Mouse (Mus musculus) lung, postnatal 0 days (tissue): ENCODE data around the gene Krt71. TPM values are rescaled to one million over a fixed set of nuclear protein-coding genes. Genes with fewer than 3 reads are reported as not detected.

ENCODE experiments used
- ATAC-seq: fragments of 200-750 bp; cut with Nextera tagmentation; 2 replicates; pipeline ENCODE4 v1.8.0; 2017; ENCODE audit warnings: moderate library complexity
- DNase-seq: peaks from one replicate; pipeline ENCODE4 v3.0.0-alpha.2; 2016; ENCODE audit warnings: low spot score
- H3K27ac ChIP-seq: fragments of 300-500 bp; sonication (generic); 2 replicates; pipeline ENCODE4 v1.5.1; 2014; ENCODE audit warnings: antibody characterized with exemption, mild to moderate bottlenecking, low read length, mixed read lengths
- H3K27me3 ChIP-seq: fragments of 300-500 bp; sonication (generic); replicated peaks from 2 replicates; pipeline ENCODE4 v1.6.1; 2014; ENCODE audit warnings: low read length, mixed read lengths; ENCODE audit not compliant: insufficient read depth
- H3K36me3 ChIP-seq: fragments of 300-500 bp; sonication (generic); 2 replicates; pipeline ENCODE4 v1.6.1; 2014; ENCODE audit warnings: low read length, mixed read lengths; ENCODE audit not compliant: insufficient read depth
- H3K4me1 ChIP-seq: fragments of 300-500 bp; sonication (generic); 2 replicates; pipeline ENCODE4 v1.6.1; 2014; ENCODE audit warnings: antibody characterized with exemption, low read depth, low read length, mixed read lengths; ENCODE audit not compliant: insufficient read depth
- H3K4me2 ChIP-seq: fragments of 300-500 bp; sonication (generic); replicated peaks from 2 replicates; pipeline ENCODE4 v1.6.1; 2014; ENCODE audit warnings: low read depth, mild to moderate bottlenecking, low read length, moderate library complexity, mixed read lengths
- H3K4me3 ChIP-seq: fragments of 300-500 bp; sonication (generic); 2 replicates; pipeline ENCODE4 v1.5.1; 2014; ENCODE audit warnings: low read depth, low read length
- H3K9ac ChIP-seq: fragments of 300-500 bp; sonication (generic); replicated peaks from 2 replicates; pipeline ENCODE4 v1.6.1; 2014; ENCODE audit warnings: low read depth, mild to moderate bottlenecking
- H3K9me3 ChIP-seq: fragments of 300-500 bp; sonication (generic); 2 replicates; pipeline ENCODE4 v1.6.1; 2016; ENCODE audit warnings: low read length, mixed read lengths
- CTCF ChIP-seq: IDR thresholded peaks from 2 replicates; pipeline ENCODE4 v1.5.1; 2016; ENCODE audit warnings: antibody characterized with exemption, mild to moderate bottlenecking
- EP300 ChIP-seq: IDR thresholded peaks from 2 replicates; pipeline ENCODE4 v1.6.1; 2016; ENCODE audit warnings: antibody characterized with exemption, mild to moderate bottlenecking, control low read depth
- WGBS: fragments of 180-500 bp; shearing (Covaris S2); extraction: QIAGEN DNeasy Blood & Tissue Kit; methylation state at CpG from one replicate; pipeline ENCODE4 v1.1.7; 2014; 5-methylcytosine and 5-hydroxymethylcytosine counted together
- polyA plus RNA-seq: library from polyadenylated mRNA; unstranded; fragments of >200 nt; fragmentation: Nextera tagmentation; extraction: Ambion mirVana; gene quantifications from 2 replicates; pipeline ENCODE4 v1.2.1, GENCODE M21; 2015

The Krt71 gene
- polyA plus RNA-seq, 1 experiment from 2014 or later: not detected

- ATAC-seq (no peak), DNase-seq (no peak)
- Histone ChIP-seq H3K4me2 (no peak overlapping the region), H3K9ac (no peak overlapping the region), H3K36me3 (no peaks in the 10 kb centered on the region), H3K9me3 (no peaks in the 10 kb centered on the region), H3K27ac (no peak overlapping the region), H3K4me3 (no peak overlapping the region), H3K27me3 (no peaks in the 10 kb centered on the region), H3K4me1 (no peaks in the 10 kb centered on the region)
- WGBS: 50% methylated on average over 7 of the region's 7 CpGs
- TF ChIP-seq EP300 (no peak), CTCF (no peak)
Observed at GRCm38 (mm10) chr15:101737786-101738185, 5.1 kb downstream of the Krt71 start.

GRCm38 (mm10) chr15:101730653-101731052 is 12.3 kb downstream of the Krt71 start:
- H3K27ac ChIP-seq: no peak overlapping the region
- no peak overlapping the region for H3K9ac ChIP-seq

GRCm38 (mm10) chr15:101724686-101725085 is 18.2 kb downstream of the Krt71 start:
- Histone ChIP-seq H3K9ac (no peak overlapping the region), H3K4me3 (no peak overlapping the region), H3K27ac (no peak overlapping the region), H3K4me2 (no peak overlapping the region), H3K9me3 (no peaks in the 10 kb centered on the region), H3K36me3 (no peaks in the 10 kb centered on the region), H3K4me1 (no peaks in the 10 kb centered on the region), H3K27me3 (no peaks in the 10 kb centered on the region)
- DNase-seq (no peak), ATAC-seq (no peak)
- no peak for TF ChIP-seq EP300
- no peak for TF ChIP-seq CTCF
- 32% methylated on average over 5 of the region's 5 CpGs for WGBS

More at GRCm38 (mm10) chr15:101730653-101731052, 12.3 kb downstream of the Krt71 start:
- no peak for TF ChIP-seq CTCF
- TF ChIP-seq EP300: no peak
- Histone ChIP-seq H3K4me3 (no peak overlapping the region), H3K36me3 (no peaks in the 10 kb centered on the region), H3K4me2 (no peak overlapping the region), H3K4me1 (no peaks in the 10 kb centered on the region), H3K27me3 (no peaks in the 10 kb centered on the region), H3K9me3 (no peaks in the 10 kb centered on the region)
- DNase-seq (no peak), ATAC-seq (no peak)

- Histone ChIP-seq H3K36me3 (no peaks in the 10 kb centered on the region), H3K4me3 (no peak overlapping the region), H3K27me3 (no peaks in the 10 kb centered on the region), H3K9ac (no peak overlapping the region), H3K4me2 (no peak overlapping the region), H3K27ac (no peak overlapping the region), H3K4me1 (no peaks in the 10 kb centered on the region), H3K9me3 (no peaks in the 10 kb centered on the region)
- 61% methylated on average over 3 of the region's 3 CpGs for WGBS
- DNase-seq (no peak), ATAC-seq (no peak)
- TF ChIP-seq CTCF (no peak), EP300 (no peak)
Observed at GRCm38 (mm10) chr15:101715831-101716230, 27.1 kb downstream of the Krt71 start.

GRCm38 (mm10) chr15:101714356-101714755 is 28.6 kb downstream of the Krt71 start:
- DNase-seq: no peak
- ATAC-seq: no peak
- Histone ChIP-seq H3K27me3 (no peaks in the 10 kb centered on the region), H3K4me2 (no peak overlapping the region), H3K27ac (no peak overlapping the region), H3K4me1 (no peaks in the 10 kb centered on the region), H3K9me3 (no peaks in the 10 kb centered on the region), H3K4me3 (no peak overlapping the region), H3K36me3 (no peaks in the 10 kb centered on the region), H3K9ac (no peak overlapping the region)
- no peak for TF ChIP-seq CTCF
- TF ChIP-seq EP300: no peak
- WGBS: 45% methylated on average over 5 of the region's 5 CpGs

GRCm38 (mm10) chr15:101713731-101714130 is 29.2 kb downstream of the Krt71 start:
- no peaks in the 10 kb centered on the region for H3K9me3 ChIP-seq
- no peak overlapping the region for H3K9ac ChIP-seq
- no peaks in the 10 kb centered on the region for H3K27me3 ChIP-seq
- H3K4me1 ChIP-seq: no peaks in the 10 kb centered on the region
- ATAC-seq (no peak), DNase-seq (no peak)
- no peak for TF ChIP-seq EP300
- no peak for TF ChIP-seq CTCF
- no peak overlapping the region for H3K4me3 ChIP-seq
- no peak overlapping the region for H3K4me2 ChIP-seq
- H3K27ac ChIP-seq: no peak overlapping the region
- no peaks in the 10 kb centered on the region for H3K36me3 ChIP-seq
- 62% methylated on average over 8 of the region's 8 CpGs for WGBS

- TF ChIP-seq CTCF (no peak), EP300 (no peak)
- Histone ChIP-seq H3K27ac (no peak within 1 kb of the TSS), H3K4me3 (no peak within 1 kb of the TSS), H3K36me3 (no peaks in the 10 kb centered on the region), H3K9me3 (no peaks in the 10 kb centered on the region), H3K4me2 (no peak within 1 kb of the TSS), H3K27me3 (no peaks in the 10 kb centered on the region), H3K9ac (no peak within 1 kb of the TSS), H3K4me1 (no peaks in the 10 kb centered on the region)
- WGBS: 32% methylated on average over 13 of the region's 13 CpGs
- ATAC-seq (no peak), DNase-seq (no peak)
Observed at GRCm38 (mm10) chr15:101712720-101713119, 30.2 kb downstream of the Krt71 start, which contains the start of gene Krt5. Krt5 (minus strand) TSS chr15:101712898.
